Mouse (Mus musculus) brain, embryonic 14.5 days (tissue): ENCODE results near the gene Rab33b.

ENCODE experiments used
- CTCF ChIP-seq: fragments of 200-500 bp; IDR thresholded peaks from 2 replicates; pipeline ENCODE4 v1.5.1; 2012; ENCODE audit warnings: inconsistent platforms, mild to moderate bottlenecking, moderate library complexity, borderline replicate concordance; ENCODE audit not compliant: insufficient read depth, insufficient read length; ENCODE audit errors: extremely low read depth
- POLR2A ChIP-seq: fragments of 200-500 bp; IDR thresholded peaks from 2 replicates; pipeline ENCODE4 v1.6.1; 2012; ENCODE audit warnings: mild to moderate bottlenecking, inconsistent platforms, borderline replicate concordance; ENCODE audit not compliant: poor library complexity, insufficient read depth, insufficient read length, severe bottlenecking; ENCODE audit errors: extremely low read depth

- TF ChIP-seq CTCF: no peak
- no peak for TF ChIP-seq POLR2A
These were observed 48.7 kb upstream of the Rab33b start for GRCm38 (mm10) chr3:51434871-51435595.
